Mouse (Mus musculus) intestine, postnatal 0 days (tissue): ENCODE results near the gene Tph1. TPM values are rescaled to one million over a fixed set of nuclear protein-coding genes. Genes with fewer than 3 reads are reported as not detected.
"Not testable (repeated sequence)": the region's sequence is repeated elsewhere in the genome, so short reads cannot be mapped to it uniquely, and the experiment has no call there.

Experiments
- ATAC-seq: fragments of 200-750 bp; cut with Nextera tagmentation; 2 replicates; pipeline ENCODE4 v1.8.0; 2017; ENCODE audit warnings: mild to moderate bottlenecking, moderate TSS enrichment, moderate library complexity
- H3K27ac ChIP-seq: fragments of 300-500 bp; sonication (generic); 2 replicates; pipeline ENCODE4 v1.5.1; 2014; ENCODE audit warnings: mild to moderate bottlenecking, low read depth, low read length, moderate library complexity
- H3K27me3 ChIP-seq: fragments of 300-500 bp; sonication (generic); replicated peaks from 2 replicates; pipeline ENCODE4 v1.6.1; 2014; ENCODE audit warnings: low read length, mixed read lengths; ENCODE audit not compliant: control insufficient read depth, insufficient read depth
- H3K36me3 ChIP-seq: fragments of 300-500 bp; sonication (generic); 2 replicates; pipeline ENCODE4 v1.6.1; 2014; ENCODE audit warnings: mild to moderate bottlenecking, moderate library complexity; ENCODE audit not compliant: control insufficient read depth, insufficient read depth
- H3K4me1 ChIP-seq: fragments of 300-500 bp; sonication (generic); replicated peaks from 2 replicates; pipeline ENCODE4 v1.6.1; 2014; ENCODE audit warnings: antibody characterized with exemption, low read length, mixed read lengths; ENCODE audit not compliant: control insufficient read depth, insufficient read depth
- H3K4me2 ChIP-seq: fragments of 300-500 bp; sonication (generic); replicated peaks from 2 replicates; pipeline ENCODE4 v1.6.1; 2014; ENCODE audit warnings: low read depth, mild to moderate bottlenecking, moderate library complexity
- H3K4me3 ChIP-seq: fragments of 300-500 bp; sonication (generic); 2 replicates; pipeline ENCODE4 v1.5.1; 2014; ENCODE audit warnings: low read depth, low read length
- H3K9ac ChIP-seq: fragments of 300-500 bp; sonication (generic); 2 replicates; pipeline ENCODE4 v1.6.1; 2014; ENCODE audit warnings: mild to moderate bottlenecking, low read depth, low read length
- H3K9me3 ChIP-seq: fragments of 300-500 bp; sonication (generic); 2 replicates; pipeline ENCODE4 v1.6.1; 2016; ENCODE audit warnings: mixed run types; ENCODE audit not compliant: control insufficient read depth
- CTCF ChIP-seq: sonication (generic); IDR thresholded peaks from 2 replicates; pipeline ENCODE4 v1.5.1; 2016; ENCODE audit warnings: low read depth, mild to moderate bottlenecking, control low read depth, antibody characterized with exemption, moderate library complexity
- WGBS: fragments of 180-500 bp; shearing (Covaris S2); extraction: QIAGEN DNeasy Blood & Tissue Kit; methylation state at CpG from one replicate; pipeline ENCODE4 v1.1.7; 2014; 5-methylcytosine and 5-hydroxymethylcytosine counted together
- polyA plus RNA-seq: library from polyadenylated mRNA; unstranded; fragments of >200 nt; fragmentation: Nextera tagmentation; extraction: Ambion mirVana; gene quantifications from 2 replicates; pipeline ENCODE4 v1.2.1, GENCODE M21; 2015

Tph1 gene
- polyA plus RNA-seq, 1 experiment from 2014 or later, result 4.8 TPM

DNA sequence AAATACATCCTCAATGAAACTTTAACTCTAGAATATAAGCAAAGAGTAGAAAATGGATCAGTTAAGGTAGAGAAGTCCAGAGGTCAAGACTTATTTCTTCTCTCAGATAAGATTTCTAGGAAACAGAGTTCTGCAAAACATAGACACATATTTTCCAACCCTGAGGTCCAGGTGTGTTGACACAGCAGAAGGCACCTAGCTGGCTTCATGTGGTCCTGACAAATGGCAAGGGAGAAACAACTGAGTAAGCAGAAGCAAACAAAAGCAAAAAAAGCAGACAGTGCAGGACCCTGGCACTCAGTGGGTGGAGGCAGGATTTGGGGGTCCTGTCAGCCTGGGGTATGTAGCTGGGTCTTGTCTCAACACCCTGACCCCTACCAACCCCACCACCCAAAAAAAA, 8.4 kb upstream of the Tph1 start:
- H3K27ac ChIP-seq, result no peak overlapping the region
- H3K9ac ChIP-seq, result no peak overlapping the region
- H3K4me3 ChIP-seq, result no peak overlapping the region
- TF ChIP-seq CTCF, result no peak
- no peaks in the 10 kb centered on the region for H3K27me3 ChIP-seq
- no peaks in the 10 kb centered on the region for H3K9me3 ChIP-seq
- ATAC-seq, result peak; percentile 22; the same call in 1 of the 2 replicates
- no peak overlapping the region for H3K4me2 ChIP-seq
- H3K36me3 ChIP-seq, result no peaks in the 10 kb centered on the region
- no peaks in the 10 kb centered on the region for H3K4me1 ChIP-seq

- ATAC-seq, H3K27me3 ChIP-seq, H3K36me3 ChIP-seq, H3K4me2 ChIP-seq, H3K9ac ChIP-seq, H3K4me3 ChIP-seq, H3K27ac ChIP-seq, H3K9me3 ChIP-seq, H3K4me1 ChIP-seq: not testable (repeated sequence)
- 78% methylated on average over 7 of the region's 7 CpGs for WGBS
Observed at GRCm38 (mm10) chr7:46679044-46679443, 6.7 kb upstream of the Tph1 start.

- Histone ChIP-seq H3K36me3 (no peaks in the 10 kb centered on the region), H3K9ac (no peak overlapping the region), H3K27ac (no peak overlapping the region), H3K27me3 (no peaks in the 10 kb centered on the region), H3K4me2 (no peak overlapping the region), H3K4me1 (no peaks in the 10 kb centered on the region), H3K4me3 (no peak overlapping the region), H3K9me3 (no peaks in the 10 kb centered on the region)
- ATAC-seq, result no peak
- WGBS, result 57% methylated on average over 3 of the region's 3 CpGs
- TF ChIP-seq CTCF, result no peak
Observed at GRCm38 (mm10) chr7:46678417-46678816, 6.1 kb upstream of the Tph1 start.

DNA sequence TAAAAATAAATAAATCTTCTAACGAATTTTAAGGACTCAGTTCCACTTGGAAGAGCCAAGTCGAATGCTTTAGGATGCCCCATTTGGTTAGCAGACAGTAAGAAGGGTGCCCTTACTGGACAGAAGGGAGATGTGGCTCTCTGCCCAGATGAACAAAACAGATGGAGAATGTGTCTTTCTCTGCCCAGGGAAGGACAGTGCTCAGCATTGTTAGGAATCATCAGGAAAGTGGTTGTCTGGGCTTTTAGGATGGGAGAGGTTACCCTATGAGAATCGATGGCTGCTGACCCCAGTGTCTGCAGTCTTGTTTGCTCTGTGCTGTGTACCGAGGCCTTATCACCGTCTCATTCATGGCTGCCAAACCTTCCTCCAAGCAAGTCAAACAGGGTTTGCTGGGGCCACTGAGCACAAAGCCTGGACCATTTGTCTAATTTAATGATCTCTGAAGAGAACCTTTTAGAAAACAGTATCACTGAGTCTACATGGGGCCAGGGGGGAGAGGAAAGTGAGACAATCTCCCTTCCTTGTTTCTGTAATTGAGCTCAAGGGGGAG, 4.5 kb upstream of the Tph1 start:
- H3K27ac ChIP-seq, result no peak overlapping the region
- H3K4me1 ChIP-seq, result no peaks in the 10 kb centered on the region
- ATAC-seq, result no peak
- H3K9me3 ChIP-seq, result no peaks in the 10 kb centered on the region
- WGBS, result 40% methylated on average over 5 of the region's 5 CpGs
- TF ChIP-seq CTCF, result no peak
- no peak overlapping the region for H3K4me3 ChIP-seq
- no peaks in the 10 kb centered on the region for H3K36me3 ChIP-seq
- H3K9ac ChIP-seq, result no peak overlapping the region
- no peak overlapping the region for H3K4me2 ChIP-seq
- no peaks in the 10 kb centered on the region for H3K27me3 ChIP-seq

DNA sequence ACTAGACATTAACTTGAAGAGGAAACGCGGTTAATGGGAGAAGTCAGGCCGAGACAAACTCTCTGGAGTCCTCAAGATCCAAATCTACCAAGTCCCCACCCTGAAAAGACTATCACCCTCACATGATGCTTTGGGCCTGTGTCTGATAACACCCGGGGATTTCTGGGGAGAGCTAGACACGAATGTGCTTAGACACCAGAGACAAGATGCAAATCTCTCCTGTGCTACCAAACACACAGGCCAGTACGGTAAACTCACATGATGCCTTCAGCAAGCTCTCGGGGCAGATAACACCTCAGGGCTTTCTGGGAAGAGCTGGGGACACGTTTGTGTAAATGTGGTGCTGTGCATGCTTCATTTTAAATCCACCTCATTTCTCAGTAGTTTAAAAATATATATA, 3.5 kb upstream of the Tph1 start:
- no peaks in the 10 kb centered on the region for H3K36me3 ChIP-seq
- no peak overlapping the region for H3K4me2 ChIP-seq
- no peaks in the 10 kb centered on the region for H3K27me3 ChIP-seq
- 76% methylated on average over 8 of the region's 8 CpGs for WGBS
- TF ChIP-seq CTCF, result no peak
- H3K9me3 ChIP-seq, result no peaks in the 10 kb centered on the region
- H3K4me3 ChIP-seq, result no peak overlapping the region
- no peak overlapping the region for H3K9ac ChIP-seq
- no peak for ATAC-seq
- H3K27ac ChIP-seq, result no peak overlapping the region
- no peaks in the 10 kb centered on the region for H3K4me1 ChIP-seq

GRCm38 (mm10) chr7:46675061-46675460, 2.7 kb upstream of the Tph1 start:
- WGBS, result 93% methylated on average over 7 of the region's 7 CpGs

GRCm38 (mm10) chr7:46667256-46667655, 5.1 kb downstream of the Tph1 start:
- Histone ChIP-seq H3K9ac (no peak overlapping the region), H3K9me3 (no peaks in the 10 kb centered on the region), H3K27me3 (peaks cover 12% of the 10 kb centered on the region), H3K4me2 (peak overlapping the region; percentile 38; the same call in 1 of the 2 replicates), H3K4me3 (0 out of 2 replicates have a peak overlapping the region, but pooled peaks have one; percentile 2), H3K27ac (no peak overlapping the region), H3K4me1 (no peaks in the 10 kb centered on the region), H3K36me3 (no peaks in the 10 kb centered on the region)
- under 1% methylated on average over 21 of the region's 21 CpGs for WGBS
- ATAC-seq, result no peak
- TF ChIP-seq CTCF, result no peak

More at GRCm38 (mm10) chr7:46675061-46675460, 2.7 kb upstream of the Tph1 start:
- Histone ChIP-seq H3K36me3 (no peaks in the 10 kb centered on the region), H3K4me2 (no peak overlapping the region), H3K9me3 (no peaks in the 10 kb centered on the region), H3K27me3 (no peaks in the 10 kb centered on the region), H3K27ac (no peak overlapping the region), H3K4me3 (no peak overlapping the region), H3K4me1 (no peaks in the 10 kb centered on the region), H3K9ac (no peak overlapping the region)
- ATAC-seq, result no peak
- no peak for TF ChIP-seq CTCF
